Mouse (Mus musculus): Measurements from ENCODE around the gene Gabrb3.

GRCm38 (mm10) chr7:57512955-57513354, 93.5 kb downstream of the Gabrb3 start:
- TF ChIP-seq POLR2A (IDR thresholded peaks at IDR 0.05; ENCODE audit: borderline replicate concordance, insufficient read depth, low read length) (no peak), CTCF (IDR thresholded peaks at IDR 0.05; ENCODE audit: borderline replicate concordance, insufficient read depth, low read depth, low read length) (peak; percentile 25; the same call in 1 of the 2 replicates)
